Comparison of ENCODE assay signal across 26 mouse cellular contexts in genomic region chr5:132690784-132691183, GRCm38 (mm10).
"Had no signal": no experiment of that assay in that cellular context is flagged by ENCODE, and none has a peak within 500 bp of the region (broad histone marks: within the 10 kb centered on the region; RNA-seq: fewer than 3 reads in every experiment).

No protein-coding gene starts in this region.

- H3K4me1 ChIP-seq: heart, embryonic 10.5 days; heart, embryonic 13.5 days; heart, embryonic 15.5 days; hindbrain, embryonic 13.5 days; hindbrain, embryonic 15.5 days; kidney, embryonic 15.5 days; limb, embryonic 13.5 days; limb, embryonic 15.5 days; liver, embryonic 12.5 days had no signal

- H3K27ac ChIP-seq: heart, embryonic 10.5 days; heart, embryonic 13.5 days; heart, embryonic 15.5 days; hindbrain, embryonic 13.5 days; hindbrain, embryonic 15.5 days; hindbrain, postnatal 0 days; kidney, embryonic 15.5 days; kidney, postnatal 0 days; limb, embryonic 13.5 days; limb, embryonic 15.5 days; liver, embryonic 12.5 days; liver, embryonic 14.5 days had no signal

- H3K9me3 ChIP-seq: heart, embryonic 10.5 days; heart, embryonic 13.5 days; heart, embryonic 15.5 days; hindbrain, embryonic 15.5 days; kidney, embryonic 15.5 days; limb, embryonic 15.5 days had no signal

- H3K9ac ChIP-seq: heart, embryonic 13.5 days; heart, embryonic 15.5 days; hindbrain, embryonic 13.5 days; hindbrain, embryonic 15.5 days; kidney, embryonic 15.5 days; limb, embryonic 13.5 days; limb, embryonic 15.5 days; liver, embryonic 12.5 days; liver, embryonic 14.5 days had no signal

- DNase-seq: gastrocnemius, postnatal 14 days; gastrocnemius, postnatal 36 days; heart, adult 18-20 months; heart, postnatal 14 days; heart, postnatal 36 days; kidney, adult 11 months; kidney, adult 2 months; kidney, adult 9 months; kidney, postnatal 14 days; kidney, postnatal 36 days; layer of hippocampus, adult 9-11 months; layer of hippocampus, postnatal 36 days; left cerebral cortex, postnatal 4 days had no signal

- H3K36me3 ChIP-seq: heart, embryonic 10.5 days; heart, embryonic 13.5 days; heart, embryonic 15.5 days; hindbrain, embryonic 13.5 days; hindbrain, embryonic 15.5 days; kidney, embryonic 15.5 days; limb, embryonic 13.5 days; limb, embryonic 15.5 days; liver, embryonic 12.5 days had no signal

- H3K4me2 ChIP-seq: heart, embryonic 13.5 days; heart, embryonic 15.5 days; hindbrain, embryonic 13.5 days; hindbrain, embryonic 15.5 days; kidney, embryonic 15.5 days; limb, embryonic 13.5 days; limb, embryonic 15.5 days; liver, embryonic 12.5 days had no signal

- H3K4me3 ChIP-seq: heart, embryonic 10.5 days; heart, embryonic 13.5 days; heart, embryonic 15.5 days; hindbrain, embryonic 13.5 days; hindbrain, embryonic 15.5 days; kidney, embryonic 15.5 days; limb, embryonic 13.5 days; limb, embryonic 15.5 days; liver, embryonic 12.5 days had no signal

- H3K27me3 ChIP-seq: heart, embryonic 13.5 days; heart, embryonic 15.5 days; hindbrain, embryonic 13.5 days; hindbrain, embryonic 15.5 days; kidney, embryonic 15.5 days; limb, embryonic 13.5 days; limb, embryonic 15.5 days; liver, embryonic 12.5 days had no signal

- ATAC-seq: hindbrain, postnatal 0 days; intestine, embryonic 16.5 days; liver, embryonic 12.5 days had no signal
